ENCODE assay signal across 8 mouse cellular contexts in genomic region chr17:73301258-73302050, GRCm38 (mm10).
A peak's percentile ranks its signal among the peaks of the same experiment; 100 is the strongest.
DNase-seq lines count a peak whose midpoint lies in the region; ATAC-seq and TF ChIP-seq lines count a peak whose summit lies in the region.

No protein-coding gene starts in this region.

- H3K4me2 ChIP-seq in hindbrain, embryonic 16.5 days (ENCODE audit: low read length) = no peak overlapping the region

- no peak for ATAC-seq in cerebellum, adult (ENCODE audit: insufficient number of reproducible peaks, low FRiP score, low TSS enrichment)
- ATAC-seq in hindbrain, embryonic 16.5 days = peak; percentile 31

- H3K27ac ChIP-seq in hindbrain, embryonic 16.5 days (ENCODE audit: low read depth, low read length) = no peak overlapping the region
- no peak overlapping the region for H3K27ac ChIP-seq in left cerebral cortex, adult 2 months

- peak; percentile 44 for DNase-seq in cerebellum, adult 11 months
- peak; percentile 63 to 73 for DNase-seq in cerebellum, adult 18-20 months
- peak; percentile 31 to 93 for DNase-seq in frontal cortex, adult 2 months (ENCODE audit: extremely low spot score in 1 of 2, low spot score in 1 of 2)
- peak; percentile 68 to 70 for DNase-seq in left cerebral cortex, adult 2 months (ENCODE audit: extremely low spot score in 1 of 2, low spot score in 2 of 2)
- peak; percentile 33 for DNase-seq in right cerebral cortex, postnatal 25 days

- peaks cover 2% of the 10 kb centered on the region; the same call in 1 of the 2 replicates for H3K27me3 ChIP-seq in hindbrain, embryonic 16.5 days (replicated peaks; ENCODE audit: control insufficient read depth, insufficient read depth, low read length)
- H3K27me3 ChIP-seq in megakaryocyte, embryonic 14.5 days (replicated peaks) = peaks cover 39% of the 10 kb centered on the region

- no peak overlapping the region for H3K9ac ChIP-seq in hindbrain, embryonic 16.5 days (ENCODE audit: low read depth, low read length)

- peak; percentile 95 for TF ChIP-seq CTCF in left cerebral cortex, adult 2 months (IDR thresholded peaks at IDR 0.05)

- 45% methylated on average over 15 of the region's 15 CpGs for whole genome bisulfite sequencing in hindbrain, embryonic 16.5 days

- H3K4me3 ChIP-seq in hindbrain, embryonic 16.5 days (ENCODE audit: low read length) = no peak overlapping the region
- no peak overlapping the region for H3K4me3 ChIP-seq in left cerebral cortex, adult 2 months
- H3K4me3 ChIP-seq in megakaryocyte, embryonic 14.5 days (replicated peaks) = peak overlapping the region; percentile 77

- no peaks in the 10 kb centered on the region for H3K36me3 ChIP-seq in hindbrain, embryonic 16.5 days (ENCODE audit: control insufficient read depth, insufficient read depth, low read length)
- no peaks in the 10 kb centered on the region for H3K36me3 ChIP-seq in megakaryocyte, embryonic 14.5 days (replicated peaks; ENCODE audit: low read length)

- intact Hi-C loops in left cerebral cortex, adult 2 months (cut with DNase I) = loop anchor here (1.0 to 10.0 kb wide), 4 partner anchors 273 to 581 kb away; partner anchors contain the start of gene Ehd3

- H3K4me1 ChIP-seq in hindbrain, embryonic 16.5 days (ENCODE audit: control insufficient read depth, insufficient read depth, low read depth, low read length) = peaks cover 2% of the 10 kb centered on the region; the same call in 1 of the 2 replicates
- H3K4me1 ChIP-seq in megakaryocyte, embryonic 14.5 days = peaks cover 41% of the 10 kb centered on the region

- no peaks in the 10 kb centered on the region for H3K9me3 ChIP-seq in hindbrain, embryonic 16.5 days (ENCODE audit: control insufficient read depth, low read length)
- H3K9me3 ChIP-seq in megakaryocyte, embryonic 14.5 days = no peaks in the 10 kb centered on the region
